Mouse (Mus musculus) midbrain, embryonic 16.5 days (tissue): Measurements from ENCODE around the gene Smbd1. TPM values are rescaled to one million over a fixed set of nuclear protein-coding genes. Genes with fewer than 3 reads are reported as not detected.

Source experiments
- ATAC-seq: fragments of 200-750 bp; cut with Nextera tagmentation; 2 replicates; pipeline ENCODE4 v1.8.0; 2017; ENCODE audit warnings: moderate TSS enrichment
- H3K27ac ChIP-seq: fragments of 300-500 bp; sonication (generic); 2 replicates; pipeline ENCODE4 v1.5.1; 2014; ENCODE audit warnings: mild to moderate bottlenecking, low read length, mixed read lengths
- H3K27me3 ChIP-seq: fragments of 300-500 bp; sonication (generic); 2 replicates; pipeline ENCODE4 v1.6.1; 2014; ENCODE audit warnings: low read depth, low read length, mixed read lengths; ENCODE audit not compliant: control insufficient read depth, insufficient read depth
- H3K36me3 ChIP-seq: fragments of 300-500 bp; sonication (generic); 2 replicates; pipeline ENCODE4 v1.6.1; 2014; ENCODE audit warnings: mild to moderate bottlenecking, low read length, moderate library complexity, mixed read lengths; ENCODE audit not compliant: control insufficient read depth, insufficient read depth
- H3K4me1 ChIP-seq: fragments of 300-500 bp; sonication (generic); 2 replicates; pipeline ENCODE4 v1.6.1; 2014; ENCODE audit warnings: mild to moderate bottlenecking, low read length, mixed read lengths; ENCODE audit not compliant: control insufficient read depth, insufficient read depth
- H3K4me2 ChIP-seq: fragments of 300-500 bp; sonication (generic); 2 replicates; pipeline ENCODE4 v1.6.1; 2014; ENCODE audit warnings: mild to moderate bottlenecking, low read length, mixed read lengths
- H3K4me3 ChIP-seq: fragments of 300-500 bp; sonication (generic); 2 replicates; pipeline ENCODE4 v1.5.1; 2014; ENCODE audit warnings: low read depth, mild to moderate bottlenecking, low read length, moderate library complexity, mixed read lengths
- H3K9ac ChIP-seq: fragments of 300-500 bp; sonication (generic); 2 replicates; pipeline ENCODE4 v1.6.1; 2014; ENCODE audit warnings: low read depth, low read length, mixed read lengths
- H3K9me3 ChIP-seq: fragments of 300-500 bp; sonication (generic); replicated peaks from 2 replicates; pipeline ENCODE4 v1.6.1; 2014; ENCODE audit warnings: mild to moderate bottlenecking, low read length, mixed read lengths; ENCODE audit not compliant: control insufficient read depth, poor library complexity, severe bottlenecking
- WGBS: fragments of 180-500 bp; shearing (Covaris S2); extraction: QIAGEN DNeasy Blood & Tissue Kit; methylation state at CpG from one replicate; pipeline ENCODE4 v1.1.7; 2014; 5-methylcytosine and 5-hydroxymethylcytosine counted together
- polyA plus RNA-seq: library from polyadenylated mRNA; unstranded; fragments of >200 nt; fragmentation: Nextera tagmentation; extraction: Ambion mirVana; gene quantifications from 2 replicates; pipeline ENCODE4 v1.2.1, GENCODE M21; 2015

Smbd1 gene
- not detected in 2 replicates for polyA plus RNA-seq

- WGBS = 89% methylated on average over 4 of the region's 4 CpGs
- H3K4me3 ChIP-seq = no peak within 1 kb of the TSS
- no peaks in the 10 kb centered on the region for H3K9me3 ChIP-seq
- no peaks in the 10 kb centered on the region for H3K36me3 ChIP-seq
- no peak within 1 kb of the TSS for H3K27ac ChIP-seq
- H3K4me1 ChIP-seq = peaks cover 6% of the 10 kb centered on the region
- no peak for ATAC-seq
- H3K27me3 ChIP-seq = no peaks in the 10 kb centered on the region
- no peak within 1 kb of the TSS for H3K9ac ChIP-seq
- no peak within 1 kb of the TSS for H3K4me2 ChIP-seq
Observed at GRCm38 (mm10) chr16:32810321-32810720, at the start of gene Smbd1. Gene Smbd1, minus strand, starts transcription at chr16:32810477.

GRCm38 (mm10) chr16:32858771-32859636 lies 48.7 kb upstream of the Smbd1 start:
- Histone ChIP-seq H3K9ac (no peak overlapping the region), H3K4me2 (no peak overlapping the region), H3K4me1 (no peaks in the 10 kb centered on the region), H3K4me3 (no peak overlapping the region), H3K9me3 (no peaks in the 10 kb centered on the region), H3K36me3 (peaks cover 2% of the 10 kb centered on the region), H3K27ac (no peak overlapping the region), H3K27me3 (no peaks in the 10 kb centered on the region)
- ATAC-seq = no peak
- 77% methylated on average over 12 of the region's 12 CpGs for WGBS

- no peak for ATAC-seq
- H3K4me3 ChIP-seq = no peak overlapping the region
- no peak overlapping the region for H3K9ac ChIP-seq
- no peak overlapping the region for H3K4me2 ChIP-seq
- no peaks in the 10 kb centered on the region for H3K27me3 ChIP-seq
- WGBS = 82% methylated on average over 4 of the region's 4 CpGs
- H3K36me3 ChIP-seq = peaks cover 2% of the 10 kb centered on the region
- no peaks in the 10 kb centered on the region for H3K4me1 ChIP-seq
- H3K9me3 ChIP-seq = no peaks in the 10 kb centered on the region
- H3K27ac ChIP-seq = no peak overlapping the region
Observed at GRCm38 (mm10) chr16:32858356-32858755, 48.1 kb upstream of the Smbd1 start.

- no peaks in the 10 kb centered on the region for H3K27me3 ChIP-seq
- ATAC-seq = no peak
- H3K36me3 ChIP-seq = peaks cover 2% of the 10 kb centered on the region; the same call in 1 of the 2 replicates
- no peak overlapping the region for H3K9ac ChIP-seq
- H3K4me2 ChIP-seq = no peak overlapping the region
- H3K27ac ChIP-seq = no peak overlapping the region
- WGBS = 90% methylated on average over 3 of the region's 3 CpGs
- H3K4me1 ChIP-seq = no peaks in the 10 kb centered on the region
- H3K4me3 ChIP-seq = no peak overlapping the region
- no peaks in the 10 kb centered on the region for H3K9me3 ChIP-seq
Observed at GRCm38 (mm10) chr16:32856751-32857150, 46.5 kb upstream of the Smbd1 start.

GRCm38 (mm10) chr16:32854050-32854571 lies 43.8 kb upstream of the Smbd1 start:
- Histone ChIP-seq H3K9me3 (no peaks in the 10 kb centered on the region), H3K4me1 (no peaks in the 10 kb centered on the region), H3K27me3 (no peaks in the 10 kb centered on the region), H3K4me2 (no peak overlapping the region), H3K27ac (no peak overlapping the region; the same call in 1 of the 2 replicates), H3K9ac (no peak overlapping the region), H3K4me3 (no peak overlapping the region), H3K36me3 (peaks cover 7% of the 10 kb centered on the region)
- no peak for ATAC-seq
- 81% methylated on average over 2 of the region's 2 CpGs for whole genome bisulfite sequencing

- no peak for ATAC-seq
Observed at GRCm38 (mm10) chr16:32853492-32854049, 43.3 kb upstream of the Smbd1 start.

GRCm38 (mm10) chr16:32849042-32849830 lies 39.0 kb upstream of the Smbd1 start:
- peaks cover 41% of the 10 kb centered on the region for H3K36me3 ChIP-seq
- H3K9ac ChIP-seq = no peak overlapping the region
- H3K4me2 ChIP-seq = no peak overlapping the region

More at GRCm38 (mm10) chr16:32853492-32854049, 43.3 kb upstream of the Smbd1 start:
- no peaks in the 10 kb centered on the region for H3K4me1 ChIP-seq
- WGBS = 83% methylated on average over 13 of the region's 13 CpGs
- no peak overlapping the region for H3K4me3 ChIP-seq
- H3K4me2 ChIP-seq = no peak overlapping the region
- H3K9me3 ChIP-seq = no peaks in the 10 kb centered on the region
- no peak overlapping the region for H3K9ac ChIP-seq
- H3K27ac ChIP-seq = no peak overlapping the region
- peaks cover 9% of the 10 kb centered on the region for H3K36me3 ChIP-seq
- no peaks in the 10 kb centered on the region for H3K27me3 ChIP-seq

GRCm38 (mm10) chr16:32847103-32847502 lies 36.8 kb upstream of the Smbd1 start:
- H3K27ac ChIP-seq = no peak overlapping the region
- no peaks in the 10 kb centered on the region for H3K4me1 ChIP-seq
- H3K4me3 ChIP-seq = no peak overlapping the region
- H3K4me2 ChIP-seq = no peak overlapping the region
- no peak for ATAC-seq
- 86% methylated on average over 11 of the region's 11 CpGs for WGBS
- H3K36me3 ChIP-seq = peaks cover 47% of the 10 kb centered on the region
- no peak overlapping the region for H3K9ac ChIP-seq
- H3K27me3 ChIP-seq = no peaks in the 10 kb centered on the region
- no peaks in the 10 kb centered on the region for H3K9me3 ChIP-seq

More at GRCm38 (mm10) chr16:32849042-32849830, 39.0 kb upstream of the Smbd1 start:
- H3K4me1 ChIP-seq = no peaks in the 10 kb centered on the region
- H3K4me3 ChIP-seq = no peak overlapping the region
- ATAC-seq = no peak
- 94% methylated on average over 11 of the region's 11 CpGs for WGBS
- no peaks in the 10 kb centered on the region for H3K27me3 ChIP-seq
- H3K27ac ChIP-seq = no peak overlapping the region
- H3K9me3 ChIP-seq = no peaks in the 10 kb centered on the region
